ENCODE assay signal across 8 mouse cellular contexts in genomic region chr12:71310068-71310931, GRCm38 (mm10). TPM values are rescaled to one million over a fixed set of nuclear protein-coding genes. Genes with fewer than 3 reads are reported as not detected.
DNase-seq lines count a peak whose midpoint lies in the region; ATAC-seq and TF ChIP-seq lines count a peak whose summit lies in the region.

No protein-coding gene starts in this region.

- peak; percentile 81 for ATAC-seq in forebrain, postnatal 0 days
- ATAC-seq in intestine, embryonic 16.5 days = peak; percentile 65
- peak; percentile 43; the same call in 1 of the 2 replicates for ATAC-seq in lung, embryonic 16.5 days (ENCODE audit: low read depth)

- no peaks in the 10 kb centered on the region for H3K79me2 ChIP-seq in liver, adult 2 months (ENCODE audit: control insufficient read depth, insufficient read depth, low read length)

- no peaks in the 10 kb centered on the region for H3K9me3 ChIP-seq in forebrain, postnatal 0 days (ENCODE audit: low read length)
- no peaks in the 10 kb centered on the region for H3K9me3 ChIP-seq in intestine, embryonic 16.5 days (ENCODE audit: control insufficient read depth, low read length)
- H3K9me3 ChIP-seq in lung, embryonic 16.5 days (ENCODE audit: control insufficient read depth, low read length) = no peaks in the 10 kb centered on the region

- no peaks in the 10 kb centered on the region for H3K27me3 ChIP-seq in liver, adult 2 months (ENCODE audit: control insufficient read depth, insufficient read depth, low read length)
- H3K27me3 ChIP-seq in forebrain, postnatal 0 days (ENCODE audit: insufficient read depth, low read length) = no peaks in the 10 kb centered on the region
- H3K27me3 ChIP-seq in intestine, embryonic 16.5 days (replicated peaks; ENCODE audit: control insufficient read depth, insufficient read depth, low read length) = no peaks in the 10 kb centered on the region
- no peaks in the 10 kb centered on the region for H3K27me3 ChIP-seq in lung, embryonic 16.5 days (ENCODE audit: control insufficient read depth, insufficient read depth, low read depth, low read length)

- peak; percentile 25 for DNase-seq in liver, adult 2 months (ENCODE audit: extremely low read depth, low read depth, low spot score)
- no peak for DNase-seq in liver
- DNase-seq in cerebellum, adult 11-12 months = peak; percentile 58
- peak; percentile 65 for DNase-seq in forebrain, postnatal 0 days
- peak; percentile 27 to 49 for DNase-seq in right cerebral cortex, adult 2 months (ENCODE audit: low spot score in 2 of 2)
- DNase-seq in T-cell, adult 2 months (ENCODE audit: low spot score) = no peak

- no peak for TF ChIP-seq CTCF in liver, adult 2 months (IDR thresholded peaks at IDR 0.05; ENCODE audit: low read depth, low read length)
- TF ChIP-seq CTCF in forebrain, postnatal 0 days (IDR thresholded peaks at IDR 0.05; ENCODE audit: low read depth) = peak; percentile 26; the same call in 1 of the 2 replicates

- H3K4me3 ChIP-seq in liver, adult 2 months (ENCODE audit: insufficient read depth, low read depth, low read length) = peak overlapping the region; percentile 57
- H3K4me3 ChIP-seq in forebrain, postnatal 0 days (ENCODE audit: low read depth, low read length) = peak overlapping the region; percentile 65
- peak overlapping the region; percentile 79 for H3K4me3 ChIP-seq in intestine, embryonic 16.5 days (ENCODE audit: low read length)
- H3K4me3 ChIP-seq in lung, embryonic 16.5 days (ENCODE audit: low read length) = peak overlapping the region; percentile 86

- H3K27ac ChIP-seq in liver, adult 2 months (replicated peaks; ENCODE audit: insufficient read depth, low read depth, low read length) = no peak overlapping the region; the same call in none of the 2 replicates
- peak overlapping the region; percentile 85 for H3K27ac ChIP-seq in forebrain, postnatal 0 days (ENCODE audit: low read depth, low read length)
- H3K27ac ChIP-seq in intestine, embryonic 16.5 days (ENCODE audit: low read length) = peak overlapping the region; percentile 87
- H3K27ac ChIP-seq in lung, embryonic 16.5 days (ENCODE audit: low read length) = peak overlapping the region; percentile 72

- no peak for TF ChIP-seq POLR2A in liver, adult 2 months (IDR thresholded peaks at IDR 0.05; ENCODE audit: extremely low read depth, insufficient read depth, low read length)

- peaks cover 19% of the 10 kb centered on the region for H3K36me3 ChIP-seq in liver, adult 2 months (ENCODE audit: control insufficient read depth, insufficient read depth, low read length)
- 0 out of 2 replicates have a peak, but pooled peaks cover 8% of the 10 kb centered on the region for H3K36me3 ChIP-seq in forebrain, postnatal 0 days (ENCODE audit: insufficient read depth)
- peaks cover 3% of the 10 kb centered on the region; the same call in 1 of the 2 replicates for H3K36me3 ChIP-seq in intestine, embryonic 16.5 days (ENCODE audit: control insufficient read depth, insufficient read depth, low read length)
- peaks cover 1% of the 10 kb centered on the region for H3K36me3 ChIP-seq in lung, embryonic 16.5 days (ENCODE audit: control insufficient read depth, insufficient read depth, low read length)

- 1% methylated on average over 54 of the region's 56 CpGs for WGBS in liver, adult 2 months
- WGBS in forebrain, postnatal 0 days = 2% methylated on average over 48 of the region's 56 CpGs
- under 1% methylated on average over 56 of the region's 56 CpGs for WGBS in intestine, embryonic 16.5 days
- WGBS in lung, embryonic 16.5 days = under 1% methylated on average over 54 of the region's 56 CpGs

- no peaks in the 10 kb centered on the region for H3K4me1 ChIP-seq in liver, adult 2 months (ENCODE audit: control insufficient read depth, insufficient read depth, low read length)
- no peaks in the 10 kb centered on the region; the same call in 1 of the 2 replicates for H3K4me1 ChIP-seq in forebrain, postnatal 0 days (ENCODE audit: insufficient read depth)
- no peaks in the 10 kb centered on the region for H3K4me1 ChIP-seq in intestine, embryonic 16.5 days (ENCODE audit: control insufficient read depth, insufficient read depth, low read length)
- peaks cover 9% of the 10 kb centered on the region for H3K4me1 ChIP-seq in lung, embryonic 16.5 days (replicated peaks; ENCODE audit: control insufficient read depth, insufficient read depth, low read length)

- H3K4me2 ChIP-seq in forebrain, postnatal 0 days (ENCODE audit: low read depth) = peak overlapping the region; percentile 85
- peak overlapping the region; percentile 89 for H3K4me2 ChIP-seq in intestine, embryonic 16.5 days (ENCODE audit: low read depth, low read length)
- H3K4me2 ChIP-seq in lung, embryonic 16.5 days (ENCODE audit: low read depth, low read length) = peak overlapping the region; percentile 90

- peak overlapping the region; percentile 91 for H3K9ac ChIP-seq in liver, adult 2 months (ENCODE audit: low read depth, low read length)
- peak overlapping the region; percentile 82 for H3K9ac ChIP-seq in forebrain, postnatal 0 days
- peak overlapping the region; percentile 85 for H3K9ac ChIP-seq in intestine, embryonic 16.5 days (ENCODE audit: low read depth, low read length)
- peak overlapping the region; percentile 83 for H3K9ac ChIP-seq in lung, embryonic 16.5 days (ENCODE audit: low read length)

RNA-seq across cellular contexts. Expression of gene Dact1, which starts 0.6 kb away (rescaled TPM):
- 1.7 and 2.1 TPM in 2 replicates for total RNA-seq in liver, adult 2 months (2014; rRNA removed)
- 0.98 and 1.4 TPM in 2 replicates for polyA plus RNA-seq in liver, adult 2 months (2012; rRNA removed)
- total RNA-seq in forebrain, postnatal 0 days (2014; rRNA removed) = 75.1 and 102 TPM in 2 replicates
- polyA plus RNA-seq in forebrain, postnatal 0 days (2015; fragmentation: Nextera tagmentation; extraction: Ambion mirVana) = 24.1 and 26.3 TPM in 2 replicates
- 6.0 and 6.2 TPM in 2 replicates for polyA plus RNA-seq in intestine, embryonic 16.5 days (2015; fragmentation: Nextera tagmentation; extraction: Ambion mirVana)
- polyA plus RNA-seq in lung, embryonic 16.5 days (2015; fragmentation: Nextera tagmentation; extraction: Ambion mirVana) = 6.1 and 6.4 TPM in 2 replicates

Comparison
In these comparisons a context has a peak if more than half of its experiments do, and no peak if none do; other contexts are left out.
1. DNase-seq: peak in liver, adult 2 months (single experiment), cerebellum, adult 11-12 months (single experiment), forebrain, postnatal 0 days (single experiment) and right cerebral cortex, adult 2 months (2 of 2); none in liver (single experiment) and T-cell, adult 2 months (single experiment).
2. Peak in every context shown above with its lines, with median percentiles within 50 percentile points of each other: H3K4me3 ChIP-seq, H3K9ac ChIP-seq, ATAC-seq and H3K4me2 ChIP-seq.